Mouse (Mus musculus) C2C12 (cell line): ENCODE measurements around the gene Atxn1. TPM values are rescaled to one million over a fixed set of nuclear protein-coding genes. Genes with fewer than 3 reads are reported as not detected.

Experiments
- H3K27me3 ChIP-seq: one replicate; pipeline ENCODE4 v1.6.1; 2011; ENCODE audit not compliant: control insufficient read depth, insufficient read depth, insufficient read length
- H3K36me3 ChIP-seq: one replicate; pipeline ENCODE4 v1.6.1; 2011; ENCODE audit not compliant: control insufficient read depth, insufficient read depth
- H3K4me3 ChIP-seq: one replicate; pipeline ENCODE4 v1.5.1; 2011; ENCODE audit warnings: mild to moderate bottlenecking, control low read depth; ENCODE audit not compliant: poor library complexity, insufficient read depth, severe bottlenecking
- H3K79me2 ChIP-seq: one replicate; pipeline ENCODE4 v1.6.1; 2011; ENCODE audit not compliant: control insufficient read depth, insufficient read depth
- H3K79me3 ChIP-seq: one replicate; pipeline ENCODE4 v1.6.1; 2011; ENCODE audit warnings: low read depth, control low read depth
- H3ac ChIP-seq: one replicate; pipeline ENCODE3; 2011; ENCODE audit warnings: low read depth; ENCODE audit not compliant: control insufficient read depth, insufficient read length
- CEBPB ChIP-seq: IDR thresholded peaks from one replicate; pipeline ENCODE4 v1.6.1; 2011; ENCODE audit warnings: low read depth, mild to moderate bottlenecking, control low read depth, moderate library complexity
- CTCF ChIP-seq: IDR thresholded peaks from one replicate; pipeline ENCODE4 v1.5.1; 2011; ENCODE audit not compliant: control insufficient read depth, insufficient read depth, insufficient read length
- FOSL1 ChIP-seq: IDR thresholded peaks from one replicate; pipeline ENCODE4 v1.8.0; 2011; ENCODE audit warnings: mild to moderate bottlenecking, low read length; ENCODE audit not compliant: poor library complexity, insufficient read depth, severe bottlenecking
- MAX ChIP-seq: IDR thresholded peaks from one replicate; pipeline ENCODE4 v1.6.1; 2011; ENCODE audit warnings: mild to moderate bottlenecking, control low read depth
- MYOD1 ChIP-seq: IDR thresholded peaks from one replicate; pipeline ENCODE4 v1.6.1; 2011; ENCODE audit warnings: low read depth; ENCODE audit not compliant: control insufficient read depth, insufficient read length
- MYOG ChIP-seq: IDR thresholded peaks from one replicate; pipeline ENCODE4 v1.6.1; 2011; ENCODE audit not compliant: control insufficient read depth, insufficient read length; ENCODE audit errors: extremely low read depth
- USF1 ChIP-seq: IDR thresholded peaks from one replicate; pipeline ENCODE4 v1.6.1; 2011; ENCODE audit warnings: low read depth, mild to moderate bottlenecking, control low read depth, moderate library complexity
- polyA plus RNA-seq: library from polyadenylated mRNA; unstranded; fragments of >200 nt; fragmentation: generic; extraction: Trizol; gene quantifications from one replicate; pipeline ENCODE4 v1.2.1, GENCODE M21; 2012; ENCODE audit warnings: missing spikeins

The Atxn1 gene
- polyA plus RNA-seq, 1 experiment: 3.0 TPM

GRCm38 (mm10) chr13:45906438-45907166, 58.2 kb downstream of the Atxn1 start:
- no peaks in the 10 kb centered on the region for H3K36me3 ChIP-seq
- no peaks in the 10 kb centered on the region for H3K27me3 ChIP-seq
- TF ChIP-seq MAX (no peak), MYOG (no peak), CTCF (no peak), USF1 (no peak), FOSL1 (no peak), MYOD1 (no peak), CEBPB (no peak)

GRCm38 (mm10) chr13:45904955-45905354, 59.9 kb downstream of the Atxn1 start:
- peaks cover 2% of the 10 kb centered on the region for H3K79me3 ChIP-seq
- no peak overlapping the region for H3ac ChIP-seq
- H3K79me2 ChIP-seq: peaks cover 27% of the 10 kb centered on the region
- no peaks in the 10 kb centered on the region for H3K27me3 ChIP-seq
- H3K4me3 ChIP-seq: no peak overlapping the region
- TF ChIP-seq MAX (no peak), FOSL1 (no peak), MYOD1 (no peak), CEBPB (no peak), MYOG (no peak), USF1 (no peak), CTCF (no peak)
- no peaks in the 10 kb centered on the region for H3K36me3 ChIP-seq

More at GRCm38 (mm10) chr13:45906438-45907166, 58.2 kb downstream of the Atxn1 start:
- H3K4me3 ChIP-seq: no peak overlapping the region
- no peak overlapping the region for H3ac ChIP-seq
- peaks cover 37% of the 10 kb centered on the region for H3K79me2 ChIP-seq
- H3K79me3 ChIP-seq: peaks cover 2% of the 10 kb centered on the region

GRCm38 (mm10) chr13:45904456-45904855, 60.4 kb downstream of the Atxn1 start:
- Histone ChIP-seq H3K79me2 (peaks cover 26% of the 10 kb centered on the region), H3K79me3 (peaks cover 2% of the 10 kb centered on the region), H3K36me3 (no peaks in the 10 kb centered on the region), H3K4me3 (no peak overlapping the region), H3ac (no peak overlapping the region), H3K27me3 (no peaks in the 10 kb centered on the region)
- TF ChIP-seq MYOG: no peak
- TF ChIP-seq USF1: no peak
- no peak for TF ChIP-seq MYOD1
- TF ChIP-seq FOSL1: no peak
- TF ChIP-seq CTCF: no peak
- TF ChIP-seq MAX: no peak
- no peak for TF ChIP-seq CEBPB

GRCm38 (mm10) chr13:45903519-45904274, 61.1 kb downstream of the Atxn1 start:
- H3ac ChIP-seq: no peak overlapping the region
- H3K4me3 ChIP-seq: no peak overlapping the region
- H3K79me3 ChIP-seq: peaks cover 2% of the 10 kb centered on the region
- peaks cover 26% of the 10 kb centered on the region for H3K79me2 ChIP-seq
- TF ChIP-seq MYOD1: no peak
- no peaks in the 10 kb centered on the region for H3K27me3 ChIP-seq
- no peaks in the 10 kb centered on the region for H3K36me3 ChIP-seq

GRCm38 (mm10) chr13:45902457-45902856, 62.4 kb downstream of the Atxn1 start:
- Histone ChIP-seq H3K27me3 (no peaks in the 10 kb centered on the region), H3K4me3 (no peak overlapping the region), H3K79me3 (peaks cover 2% of the 10 kb centered on the region), H3ac (no peak overlapping the region), H3K36me3 (no peaks in the 10 kb centered on the region), H3K79me2 (peaks cover 16% of the 10 kb centered on the region)
- TF ChIP-seq MAX (no peak), MYOG (no peak), FOSL1 (no peak), MYOD1 (no peak), CEBPB (no peak), CTCF (no peak), USF1 (no peak)

GRCm38 (mm10) chr13:45900776-45901175, 64.0 kb downstream of the Atxn1 start:
- no peaks in the 10 kb centered on the region for H3K27me3 ChIP-seq
- H3K36me3 ChIP-seq: no peaks in the 10 kb centered on the region
- peaks cover 2% of the 10 kb centered on the region for H3K79me3 ChIP-seq
- no peak overlapping the region for H3ac ChIP-seq
- no peak overlapping the region for H3K4me3 ChIP-seq
- H3K79me2 ChIP-seq: peaks cover 9% of the 10 kb centered on the region
- no peak for TF ChIP-seq CEBPB
- TF ChIP-seq MYOD1: no peak
- TF ChIP-seq CTCF: no peak
- no peak for TF ChIP-seq USF1
- TF ChIP-seq FOSL1: no peak
- no peak for TF ChIP-seq MYOG
- no peak for TF ChIP-seq MAX
